Mouse (Mus musculus) mouse trophoblast stem cell (cell line): ENCODE results near the gene Tm9sf4.

Source experiments
- in situ Hi-C, 2 experiments: fragments of 300-500 bp; cut with MseI, MboI; formaldehyde crosslinking; loops; 2 replicates in 1 of 2; 3 replicates in 1 of 2; pipeline ENCODE4 v1.15.1; 2025

Tm9sf4 gene

GRCm38 (mm10) chr2:153153033-153153450, 8.1 kb upstream of the Tm9sf4 start:
- in situ Hi-C loops: no loop called here

- in situ Hi-C loops: no loop called here
Observed at GRCm38 (mm10) chr2:153157270-153157669, 3.8 kb upstream of the Tm9sf4 start.

GRCm38 (mm10) chr2:153160133-153160532, 970 bp upstream of the Tm9sf4 start:
- in situ Hi-C loops: no loop called here

GRCm38 (mm10) chr2:153161684-153162080, 579 bp downstream of the Tm9sf4 start:
- in situ Hi-C loops: no loop called here

GRCm38 (mm10) chr2:153167136-153167535, 6.0 kb downstream of the Tm9sf4 start:
- in situ Hi-C loops: no loop called here

- in situ Hi-C loops: no loop called here
Observed at GRCm38 (mm10) chr2:153168134-153168820, 7.2 kb downstream of the Tm9sf4 start.

GRCm38 (mm10) chr2:153170490-153171224, 9.6 kb downstream of the Tm9sf4 start:
- in situ Hi-C loops: no loop called here

- in situ Hi-C loops: no loop called here
Observed at GRCm38 (mm10) chr2:153171966-153172365, 10.9 kb downstream of the Tm9sf4 start.

- in situ Hi-C loops: no loop called here
Observed at GRCm38 (mm10) chr2:153175995-153176570, 15.0 kb downstream of the Tm9sf4 start.

GRCm38 (mm10) chr2:153177188-153177587, 16.1 kb downstream of the Tm9sf4 start:
- in situ Hi-C loops: no loop called here

GRCm38 (mm10) chr2:153179126-153179860, 18.2 kb downstream of the Tm9sf4 start:
- in situ Hi-C loops: no loop called here

- in situ Hi-C loops: no loop called here
Observed at GRCm38 (mm10) chr2:153179961-153180360, 18.9 kb downstream of the Tm9sf4 start.

- in situ Hi-C loops: no loop called here
Observed at GRCm38 (mm10) chr2:153186176-153186591, 25.1 kb downstream of the Tm9sf4 start.

- in situ Hi-C loops: no loop called here
Observed at GRCm38 (mm10) chr2:153187848-153188247, 26.7 kb downstream of the Tm9sf4 start.

- in situ Hi-C loops: no loop called here
Observed at GRCm38 (mm10) chr2:153191242-153191641, 30.1 kb downstream of the Tm9sf4 start.

GRCm38 (mm10) chr2:153194255-153194654, 33.2 kb downstream of the Tm9sf4 start:
- in situ Hi-C loops: no loop called here

GRCm38 (mm10) chr2:153198485-153198884, 37.4 kb downstream of the Tm9sf4 start:
- in situ Hi-C loops: no loop called here

- in situ Hi-C loops: no loop called here
Observed at GRCm38 (mm10) chr2:153199114-153199513, 38.0 kb downstream of the Tm9sf4 start.

- in situ Hi-C loops: no loop called here
Observed at GRCm38 (mm10) chr2:153202766-153203165, 41.7 kb downstream of the Tm9sf4 start.

- in situ Hi-C loops: no loop called here
Observed at GRCm38 (mm10) chr2:153208149-153208548, 47.0 kb downstream of the Tm9sf4 start.

- in situ Hi-C loops: no loop called here
Observed at GRCm38 (mm10) chr2:153209286-153209685, 48.2 kb downstream of the Tm9sf4 start.

- in situ Hi-C loops: no loop called here
Observed at GRCm38 (mm10) chr2:153211451-153211850, 50.3 kb downstream of the Tm9sf4 start.
